Mouse (Mus musculus) macrophage (primary cell): ENCODE measurements around the gene Ints2. TPM values are rescaled to one million over a fixed set of nuclear protein-coding genes. Genes with fewer than 3 reads are reported as not detected.
"Not testable (repeated sequence)": the region's sequence is repeated elsewhere in the genome, so short reads cannot be mapped to it uniquely, and the experiment has no call there.

Experiments used
- H3K27ac ChIP-seq: fragments of 350-480 bp; formaldehyde crosslinking; 2 replicates; pipeline ENCODE4 v1.9.0; 2021
- H3K36me3 ChIP-seq: fragments of 350-480 bp; formaldehyde crosslinking; 2 replicates; pipeline ENCODE4 v1.9.0; 2021; ENCODE audit errors: inconsistent target
- H3K4me3 ChIP-seq: fragments of 350-480 bp; formaldehyde crosslinking; 2 replicates; pipeline ENCODE4 v1.9.0; 2021; ENCODE audit errors: inconsistent target
- H3K79me2 ChIP-seq: fragments of 350-480 bp; formaldehyde crosslinking; 2 replicates; pipeline ENCODE4 v1.9.0; 2021; ENCODE audit errors: inconsistent target
- WGBS: methylation state at CpG from one replicate; pipeline ENCODE4 v1.1.7; 2026; ENCODE audit warnings: inconsistent platforms; ENCODE audit not compliant: missing documents; 5-methylcytosine and 5-hydroxymethylcytosine counted together
- polyA plus RNA-seq: library from polyadenylated mRNA; stranded (reverse); fragments of 250-400 nt; gene quantifications from 3 replicates; pipeline ENCODE4 v1.2.4, GENCODE M21; 2018; ENCODE audit warnings: inconsistent platforms

The Ints2 gene
- polyA plus RNA-seq, 1 experiment from 2014 or later = 5.0 TPM

- Histone ChIP-seq H3K27ac (no peak overlapping the region), H3K4me3 (no peak overlapping the region), H3K36me3 (peaks cover 37% of the 10 kb centered on the region), H3K79me2 (peaks cover 75% of the 10 kb centered on the region)
- WGBS = 98% methylated on average over 5 of the region's 5 CpGs
These were observed 52.3 kb downstream of the Ints2 start for GRCm38 (mm10) chr11:86205031-86205430.

GRCm38 (mm10) chr11:86201901-86202675 is 55.3 kb downstream of the Ints2 start:
- Histone ChIP-seq H3K27ac (peak overlapping the region; percentile 85), H3K79me2 (peaks cover 69% of the 10 kb centered on the region), H3K4me3 (peak overlapping the region; percentile 97), H3K36me3 (peaks cover 27% of the 10 kb centered on the region)
- WGBS = 22% methylated on average over 16 of the region's 16 CpGs

DNA sequence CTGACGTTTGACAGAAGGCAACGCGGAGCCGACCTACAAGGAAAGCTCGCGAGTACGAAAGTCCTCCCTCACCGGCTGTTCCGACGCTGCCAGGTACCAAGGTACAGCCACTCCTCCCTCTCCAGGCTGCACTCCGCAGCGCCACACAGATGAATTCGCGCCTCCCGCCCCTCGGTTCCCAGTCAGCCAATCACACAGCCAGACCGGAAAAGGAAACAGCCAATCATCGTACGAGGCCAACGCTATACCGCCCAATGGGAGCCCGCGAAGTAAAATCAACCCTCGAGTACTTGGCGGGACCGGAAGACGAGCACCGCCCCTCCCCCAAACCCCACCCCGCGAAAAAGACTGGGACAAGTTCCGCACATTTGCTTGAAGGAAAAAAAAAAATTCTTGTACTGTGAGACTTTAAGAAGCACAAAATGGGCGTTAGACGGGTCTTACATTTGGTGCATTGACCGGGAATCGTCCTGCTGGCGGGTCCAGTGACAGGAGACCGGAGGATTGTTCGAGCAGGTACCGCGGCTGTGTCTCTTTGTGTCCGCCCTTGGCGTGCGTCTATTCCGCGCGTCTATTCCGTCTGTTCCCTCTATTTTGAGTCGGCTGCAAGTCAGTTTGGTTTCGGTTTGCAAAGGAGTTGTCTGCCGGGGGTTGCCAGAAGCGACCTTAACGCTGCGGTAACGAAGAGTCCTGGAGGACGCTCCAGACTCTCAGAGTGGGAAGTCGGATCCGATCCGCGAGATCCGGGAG is 56.2 kb downstream of the Ints2 start, which contains the start of gene Brip1:
TSS of gene Brip1 (minus strand) at position 157 of the 750 bp plus-strand sequence.
- Histone ChIP-seq H3K4me3 (peak within 1 kb of the TSS; percentile 97), H3K27ac (peak within 1 kb of the TSS; percentile 85), H3K36me3 (peaks cover 18% of the 10 kb centered on the region; the same call in 1 of the 2 replicates), H3K79me2 (peaks cover 62% of the 10 kb centered on the region)
- WGBS = 2% methylated on average over 60 of the region's 60 CpGs

GRCm38 (mm10) chr11:86200460-86201021 is 56.8 kb downstream of the Ints2 start:
- H3K27ac ChIP-seq = peak overlapping the region; percentile 85
- peaks cover 59% of the 10 kb centered on the region for H3K79me2 ChIP-seq
- WGBS = 1% methylated on average over 20 of the region's 21 CpGs
- peak overlapping the region; percentile 97 for H3K4me3 ChIP-seq
- H3K36me3 ChIP-seq = peaks cover 11% of the 10 kb centered on the region; the same call in 1 of the 2 replicates

DNA sequence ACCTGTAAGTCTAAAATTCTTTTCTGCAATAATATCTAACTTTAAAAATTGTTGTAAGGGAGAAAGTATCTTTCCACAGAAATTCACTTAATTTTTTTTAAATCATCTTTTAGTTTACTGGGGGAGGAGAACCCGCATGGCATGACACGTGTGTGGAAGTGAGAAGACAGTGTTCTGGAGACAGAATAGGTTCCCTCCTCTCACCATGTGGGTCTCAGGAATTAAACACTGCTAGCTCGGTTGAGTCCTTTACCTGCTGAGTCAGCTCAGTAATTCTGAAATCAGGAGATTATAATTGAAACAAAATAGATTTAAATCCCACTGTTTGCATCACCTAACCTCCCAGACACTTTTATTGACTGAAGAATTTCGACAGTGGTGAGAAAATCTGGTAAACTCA is 57.6 kb downstream of the Ints2 start:
- Histone ChIP-seq H3K79me2 (peaks cover 51% of the 10 kb centered on the region), H3K4me3 (peak overlapping the region; percentile 97; the same call in 1 of the 2 replicates), H3K27ac (no peak overlapping the region), H3K36me3 (peaks cover 4% of the 10 kb centered on the region; the same call in 1 of the 2 replicates)
- WGBS = 67% methylated on average over 4 of the region's 4 CpGs

DNA sequence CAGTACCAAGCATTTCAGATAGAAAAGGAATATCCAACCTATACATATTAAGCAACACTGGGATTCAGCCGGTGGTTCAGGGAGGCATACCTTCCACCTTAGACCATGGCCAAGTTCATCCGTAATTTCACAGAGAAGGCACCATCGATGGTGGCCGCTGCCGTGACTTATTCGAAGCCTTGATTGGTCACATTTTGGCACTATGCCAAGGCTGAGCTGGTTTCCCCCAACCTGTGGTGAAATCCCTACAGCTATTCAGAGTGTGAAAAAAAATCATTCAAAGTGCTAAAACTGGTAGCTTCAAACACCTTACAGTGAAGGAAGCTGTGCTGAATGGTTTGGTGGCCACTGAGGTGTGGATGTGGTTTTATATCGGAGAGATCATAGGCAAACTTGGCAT is 72.2 kb downstream of the Ints2 start:
- not testable (repeated sequence) for H3K27ac ChIP-seq, H3K36me3 ChIP-seq, H3K79me2 ChIP-seq, H3K4me3 ChIP-seq
- WGBS = 93% methylated on average over 7 of the region's 7 CpGs

DNA sequence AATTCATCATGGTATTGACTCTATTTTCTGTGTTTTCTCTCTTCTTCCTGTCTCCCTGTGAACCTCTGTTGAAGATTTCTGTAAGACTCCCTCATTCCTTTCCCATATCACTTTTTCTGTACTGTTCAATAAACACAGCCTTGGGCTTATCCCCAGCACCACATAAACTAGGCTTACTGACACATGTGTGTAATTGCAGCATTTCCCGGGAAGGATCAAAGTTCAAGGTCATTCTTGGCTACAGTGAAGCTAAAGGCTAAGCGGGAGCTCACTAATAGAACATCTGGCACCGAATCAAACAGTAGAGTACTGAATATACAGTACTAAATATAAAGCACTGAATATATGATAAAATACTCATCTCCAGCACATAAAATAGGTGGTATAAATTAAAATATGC is 81.5 kb downstream of the Ints2 start:
- no peak overlapping the region for H3K27ac ChIP-seq
- H3K4me3 ChIP-seq = no peak overlapping the region
- 95% methylated on average over 3 of the region's 3 CpGs for WGBS
- H3K36me3 ChIP-seq = no peaks in the 10 kb centered on the region
- no peaks in the 10 kb centered on the region for H3K79me2 ChIP-seq

DNA sequence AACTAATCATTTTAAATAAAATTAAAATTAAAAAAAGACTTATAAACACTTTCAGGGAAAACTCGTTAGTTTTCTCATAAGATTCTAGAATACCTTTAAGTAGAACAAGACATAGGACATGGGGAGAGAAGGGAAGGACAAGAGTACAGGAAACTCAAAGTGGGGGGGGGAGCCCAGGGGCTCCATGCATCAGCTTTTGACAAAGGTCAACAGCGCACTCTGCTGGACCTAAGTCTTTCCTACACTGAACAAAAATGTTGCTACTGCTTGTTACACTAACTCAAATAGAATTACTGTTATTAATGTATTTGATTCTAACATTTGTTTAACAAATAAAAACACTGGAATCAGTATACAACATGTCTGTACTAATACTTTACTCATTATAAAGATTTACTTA is 83.2 kb downstream of the Ints2 start:
- Histone ChIP-seq H3K27ac (no peak overlapping the region), H3K36me3 (no peaks in the 10 kb centered on the region), H3K4me3 (no peak overlapping the region), H3K79me2 (no peaks in the 10 kb centered on the region)
- 90% methylated on average over 2 of the region's 2 CpGs for WGBS

- H3K79me2 ChIP-seq = no peaks in the 10 kb centered on the region
- no peaks in the 10 kb centered on the region for H3K36me3 ChIP-seq
- no peak overlapping the region for H3K4me3 ChIP-seq
- H3K27ac ChIP-seq = no peak overlapping the region
- 81% methylated on average over 2 of the region's 2 CpGs for WGBS
These were observed 86.6 kb downstream of the Ints2 start for GRCm38 (mm10) chr11:86170743-86171142.

Other genes starting within 250 kb of the Ints2 start
- 0.77 to 4.1 TPM (median 1.5 TPM) in 3 replicates for gene Brip1, start 56.4 kb downstream of the Ints2 start, polyA plus RNA-seq
- 16.0 to 22.3 TPM (median 17.4 TPM) in 3 replicates for gene Med13, start 100.0 kb upstream of the Ints2 start, polyA plus RNA-seq
- gene Rnft1, start 227.1 kb upstream of the Ints2 start, polyA plus RNA-seq = 20.8 to 32.7 TPM (median 24.7 TPM) in 3 replicates